In the genomic region with DNA sequence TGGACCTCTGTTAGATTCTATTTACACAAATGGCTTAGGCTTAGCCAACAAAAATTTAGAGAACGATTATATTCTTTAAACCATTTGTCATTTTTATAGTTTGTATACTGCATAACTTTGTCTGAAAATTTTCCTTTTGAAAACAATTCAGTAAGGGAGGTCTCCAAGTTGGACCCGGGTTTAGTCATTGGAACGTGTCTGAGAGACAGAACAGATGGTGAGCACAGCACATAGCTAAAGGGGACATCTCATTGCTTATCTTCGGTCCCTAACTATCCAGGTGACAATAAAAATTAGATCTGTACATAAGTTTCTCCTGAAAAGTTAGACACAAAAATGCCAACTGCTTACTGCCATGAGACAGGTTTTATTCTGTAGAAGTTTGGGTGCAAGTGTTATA, we compare ENCODE assay signal across 24 mouse cellular contexts.
"Had no signal": no experiment of that assay in that cellular context is flagged by ENCODE, and none has a peak within 500 bp of the region (broad histone marks: within the 10 kb centered on the region; RNA-seq: fewer than 3 reads in every experiment).

No protein-coding gene starts in this region.

- ATAC-seq: forebrain, postnatal 0 days; hindbrain, postnatal 0 days; intestine, embryonic 16.5 days had no signal

- H3K27ac ChIP-seq: heart, adult 2 months; heart, embryonic 13.5 days; heart, embryonic 15.5 days; hindbrain, embryonic 13.5 days; hindbrain, embryonic 15.5 days; hindbrain, postnatal 0 days; limb, embryonic 13.5 days; limb, embryonic 15.5 days had no signal

- DNase-seq: forebrain, postnatal 0 days; gastrocnemius, postnatal 14 days; gastrocnemius, postnatal 36 days; heart, adult 11 months; heart, adult 2 months; heart, postnatal 14 days; heart, postnatal 36 days; kidney, adult 11 months; kidney, adult 2 months; kidney, adult 9 months; kidney, postnatal 14 days; kidney, postnatal 36 days; layer of hippocampus, adult 9-11 months; layer of hippocampus, postnatal 36 days; left cerebral cortex, postnatal 4 days had no signal

- H3K9ac ChIP-seq: forebrain, postnatal 0 days; heart, embryonic 13.5 days; heart, embryonic 15.5 days; hindbrain, embryonic 13.5 days; hindbrain, embryonic 15.5 days; limb, embryonic 13.5 days; limb, embryonic 15.5 days had no signal

- H3K36me3 ChIP-seq: heart, embryonic 13.5 days; heart, embryonic 15.5 days; hindbrain, embryonic 13.5 days; hindbrain, embryonic 15.5 days; limb, embryonic 13.5 days; limb, embryonic 15.5 days had no signal

- H3K4me2 ChIP-seq: heart, embryonic 11.5 days; heart, embryonic 13.5 days; heart, embryonic 15.5 days; hindbrain, embryonic 13.5 days; hindbrain, embryonic 15.5 days; limb, embryonic 13.5 days; limb, embryonic 15.5 days had no signal

- H3K27me3 ChIP-seq: heart, embryonic 13.5 days; heart, embryonic 15.5 days; hindbrain, embryonic 13.5 days; hindbrain, embryonic 15.5 days; limb, embryonic 13.5 days; limb, embryonic 15.5 days had no signal

- H3K4me3 ChIP-seq: heart, adult 2 months; heart, embryonic 13.5 days; heart, embryonic 15.5 days; hindbrain, embryonic 13.5 days; hindbrain, embryonic 15.5 days; limb, embryonic 13.5 days; limb, embryonic 15.5 days had no signal

- H3K9me3 ChIP-seq: heart, embryonic 13.5 days; heart, embryonic 15.5 days; hindbrain, embryonic 13.5 days; hindbrain, embryonic 15.5 days; limb, embryonic 13.5 days; limb, embryonic 15.5 days had no signal

- H3K4me1 ChIP-seq: heart, embryonic 13.5 days; heart, embryonic 15.5 days; hindbrain, embryonic 13.5 days; hindbrain, embryonic 15.5 days; limb, embryonic 13.5 days; limb, embryonic 15.5 days had no signal
